Mouse (Mus musculus) lung, embryonic 15.5 days (tissue): ENCODE measurements around the gene Mpz. TPM values are rescaled to one million over a fixed set of nuclear protein-coding genes. Genes with fewer than 3 reads are reported as not detected.

Experiments used
- ATAC-seq: fragments of 200-750 bp; cut with Nextera tagmentation; 2 replicates; pipeline ENCODE4 v1.8.0; 2017; ENCODE audit warnings: moderate number of reproducible peaks, borderline replicate concordance; ENCODE audit not compliant: low FRiP score, low TSS enrichment; ENCODE audit errors: extremely low read depth
- H3K27ac ChIP-seq: fragments of 300-500 bp; sonication (generic); 2 replicates; pipeline ENCODE4 v1.5.1; 2015; ENCODE audit warnings: moderate library complexity, mild to moderate bottlenecking, inconsistent platforms
- H3K27me3 ChIP-seq: fragments of 300-500 bp; sonication (generic); 2 replicates; pipeline ENCODE4 v1.6.1; 2015; ENCODE audit warnings: inconsistent platforms
- H3K36me3 ChIP-seq: fragments of 300-500 bp; sonication (generic); 2 replicates; pipeline ENCODE4 v1.6.1; 2015; ENCODE audit warnings: inconsistent platforms
- H3K4me1 ChIP-seq: fragments of 300-500 bp; sonication (generic); 2 replicates; pipeline ENCODE4 v1.6.1; 2015; ENCODE audit warnings: inconsistent platforms
- H3K4me2 ChIP-seq: fragments of 300-500 bp; sonication (generic); 2 replicates; pipeline ENCODE4 v1.6.1; 2015; ENCODE audit warnings: inconsistent platforms, mild to moderate bottlenecking, moderate library complexity
- H3K4me3 ChIP-seq: fragments of 300-500 bp; sonication (generic); 2 replicates; pipeline ENCODE4 v1.5.1; 2015; ENCODE audit warnings: mild to moderate bottlenecking, inconsistent platforms
- H3K9ac ChIP-seq: fragments of 300-500 bp; sonication (generic); 2 replicates; pipeline ENCODE4 v1.6.1; 2015; ENCODE audit warnings: inconsistent platforms
- H3K9me3 ChIP-seq: fragments of 300-500 bp; sonication (generic); 2 replicates; pipeline ENCODE4 v1.6.1; 2016; ENCODE audit warnings: inconsistent platforms
- WGBS: fragments of 180-500 bp; shearing (Covaris S2); methylation state at CpG from one replicate; pipeline ENCODE4 v1.1.7; 2015; 5-methylcytosine and 5-hydroxymethylcytosine counted together
- polyA plus RNA-seq: library from polyadenylated mRNA; unstranded; fragments of >200 nt; fragmentation: Nextera tagmentation; extraction: Ambion mirVana; gene quantifications from 2 replicates; pipeline ENCODE4 v1.2.1, GENCODE M21; 2015

Gene Mpz
- 0.69 and 1.0 TPM in 2 replicates for polyA plus RNA-seq

GRCm38 (mm10) chr1:171149974-171150760 is at the start of gene Mpz, which contains the start of gene Sdhc:
Gene Mpz (plus strand): TSS chr1:171150711.
Gene Sdhc (minus strand): TSS chr1:171150603.
- H3K27me3 ChIP-seq = no peaks in the 10 kb centered on the region

GRCm38 (mm10) chr1:171101033-171101432 is 49.5 kb upstream of the Mpz start:
- ATAC-seq = no peak
- 50% methylated on average over 2 of the region's 2 CpGs for WGBS
- no peak overlapping the region for H3K9ac ChIP-seq
- H3K36me3 ChIP-seq = no peaks in the 10 kb centered on the region
- H3K9me3 ChIP-seq = no peaks in the 10 kb centered on the region
- peaks cover 15% of the 10 kb centered on the region for H3K4me1 ChIP-seq
- H3K4me3 ChIP-seq = 0 out of 2 replicates have a peak overlapping the region, but pooled peaks have one; percentile 80
- no peak overlapping the region for H3K4me2 ChIP-seq
- H3K27ac ChIP-seq = no peak overlapping the region
- H3K27me3 ChIP-seq = no peaks in the 10 kb centered on the region

More at GRCm38 (mm10) chr1:171149974-171150760, at the start of gene Mpz, which contains the start of gene Sdhc:
- Histone ChIP-seq H3K4me3 (peak within 1 kb of the TSS; percentile 69), H3K4me1 (peaks cover 16% of the 10 kb centered on the region), H3K27ac (peak within 1 kb of the TSS; percentile 65), H3K36me3 (peaks cover 6% of the 10 kb centered on the region; the same call in 1 of the 2 replicates), H3K4me2 (peak within 1 kb of the TSS; percentile 71), H3K9me3 (no peaks in the 10 kb centered on the region), H3K9ac (peak within 1 kb of the TSS; percentile 73)
- under 1% methylated on average over 34 of the region's 34 CpGs for WGBS
- ATAC-seq = peak; percentile 97

DNA sequence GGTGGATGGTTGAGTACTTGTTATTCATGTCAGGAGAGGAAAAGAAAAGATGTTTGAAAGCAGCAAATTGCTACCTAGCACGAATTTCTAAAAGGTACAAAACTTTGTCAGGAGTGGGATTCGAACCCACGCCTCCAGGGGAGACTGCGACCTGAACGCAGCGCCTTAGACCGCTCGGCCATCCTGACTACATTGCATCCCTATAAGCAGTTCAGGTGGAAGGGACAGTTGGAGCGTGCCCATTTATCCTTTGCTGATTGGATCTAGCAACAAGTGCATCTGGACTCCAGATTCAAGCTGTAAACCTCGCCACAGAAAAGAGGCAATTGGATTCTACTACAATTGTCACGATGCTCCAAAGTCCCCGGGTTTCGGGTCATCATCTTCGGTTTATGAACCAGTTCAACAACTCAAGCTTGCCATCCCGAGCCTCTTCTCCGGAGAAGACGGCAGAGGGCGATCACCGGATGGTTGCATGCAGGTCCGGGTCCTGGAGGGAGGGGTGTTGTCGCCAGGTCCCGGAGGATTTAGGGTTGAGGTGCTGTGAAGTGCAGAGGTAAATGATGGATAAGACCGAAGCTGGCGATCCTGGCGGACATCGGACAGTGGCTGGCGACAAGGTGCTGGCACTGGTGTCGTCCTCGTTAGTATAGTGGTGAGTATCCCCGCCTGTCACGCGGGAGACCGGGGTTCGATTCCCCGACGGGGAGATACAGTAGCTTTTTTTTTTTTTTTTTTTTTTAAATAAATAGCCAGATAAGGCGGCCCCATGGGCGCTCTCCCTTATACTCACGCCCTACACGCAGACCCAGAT is 48.6 kb upstream of the Mpz start:
- Histone ChIP-seq H3K4me2 (peak overlapping the region; percentile 73), H3K36me3 (no peaks in the 10 kb centered on the region), H3K9me3 (no peaks in the 10 kb centered on the region), H3K27me3 (no peaks in the 10 kb centered on the region), H3K4me3 (peak overlapping the region; percentile 80), H3K9ac (peak overlapping the region; percentile 48), H3K4me1 (peaks cover 11% of the 10 kb centered on the region; the same call in 1 of the 2 replicates), H3K27ac (peak overlapping the region; percentile 67; the same call in 1 of the 2 replicates)
- under 1% methylated on average over 40 of the region's 40 CpGs for WGBS
- ATAC-seq = peak; percentile 87

- ATAC-seq = peak; percentile 92
- Histone ChIP-seq H3K27me3 (no peaks in the 10 kb centered on the region), H3K4me2 (peak overlapping the region; percentile 73), H3K4me1 (peaks cover 11% of the 10 kb centered on the region; the same call in 1 of the 2 replicates), H3K27ac (peak overlapping the region; percentile 67; the same call in 1 of the 2 replicates), H3K4me3 (peak overlapping the region; percentile 80), H3K9ac (peak overlapping the region; percentile 48), H3K36me3 (no peaks in the 10 kb centered on the region), H3K9me3 (no peaks in the 10 kb centered on the region)
- WGBS = under 1% methylated on average over 35 of the region's 35 CpGs
These were observed 47.8 kb upstream of the Mpz start for GRCm38 (mm10) chr1:171102547-171103177.

DNA sequence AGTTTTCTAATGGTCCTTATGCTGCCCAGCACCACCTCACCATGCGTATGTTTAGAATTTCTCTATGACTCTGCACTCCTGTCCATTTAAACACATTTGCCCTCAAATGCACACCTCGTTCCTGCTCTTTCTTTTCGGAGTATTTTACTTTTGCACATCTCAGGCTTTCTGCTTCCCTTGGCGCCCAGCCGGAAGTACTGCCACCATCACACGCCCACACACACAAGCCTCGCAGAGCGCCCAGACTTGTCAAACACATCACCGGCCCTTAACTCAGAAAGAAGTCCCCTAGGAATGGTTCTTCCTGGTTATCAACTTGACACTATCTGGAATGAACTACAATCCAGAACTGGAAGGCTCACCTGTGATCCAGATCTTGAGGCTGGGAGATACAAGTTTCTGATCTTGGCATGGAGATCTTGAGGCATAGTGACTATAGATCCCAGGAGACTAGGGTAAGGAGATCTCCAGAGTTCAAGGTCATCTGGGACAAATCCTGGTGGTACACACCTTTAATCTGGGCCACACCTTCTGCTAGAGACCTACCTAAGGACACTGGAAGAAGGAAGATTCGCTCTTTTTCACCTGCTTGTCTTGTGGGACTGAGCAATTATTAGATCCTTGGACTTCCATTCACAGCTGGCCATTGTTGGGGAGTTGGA is 47.2 kb upstream of the Mpz start:
- H3K4me3 ChIP-seq = peak overlapping the region; percentile 80
- WGBS = 8% methylated on average over 10 of the region's 10 CpGs
- no peak; the same call in 1 of the 2 replicates for ATAC-seq
- no peaks in the 10 kb centered on the region for H3K27me3 ChIP-seq
- peaks cover 11% of the 10 kb centered on the region; the same call in 1 of the 2 replicates for H3K4me1 ChIP-seq
- no peaks in the 10 kb centered on the region for H3K36me3 ChIP-seq
- peak overlapping the region; percentile 16; the same call in 1 of the 2 replicates for H3K9ac ChIP-seq
- H3K9me3 ChIP-seq = no peaks in the 10 kb centered on the region
- H3K4me2 ChIP-seq = peak overlapping the region; percentile 73
- H3K27ac ChIP-seq = no peak overlapping the region

GRCm38 (mm10) chr1:171105226-171105625 is 45.3 kb upstream of the Mpz start:
- H3K27ac ChIP-seq = no peak overlapping the region
- H3K27me3 ChIP-seq = no peaks in the 10 kb centered on the region
- H3K36me3 ChIP-seq = no peaks in the 10 kb centered on the region
- no peak overlapping the region for H3K4me3 ChIP-seq
- H3K9ac ChIP-seq = no peak overlapping the region
- 74% methylated on average over 6 of the region's 6 CpGs for WGBS
- no peak overlapping the region for H3K4me2 ChIP-seq
- H3K4me1 ChIP-seq = peaks cover 12% of the 10 kb centered on the region
- no peak for ATAC-seq
- no peaks in the 10 kb centered on the region for H3K9me3 ChIP-seq

GRCm38 (mm10) chr1:171109620-171110019 is 40.9 kb upstream of the Mpz start:
- H3K27me3 ChIP-seq = no peaks in the 10 kb centered on the region
- no peak for ATAC-seq
- H3K27ac ChIP-seq = no peak overlapping the region
- no peaks in the 10 kb centered on the region for H3K9me3 ChIP-seq
- no peak overlapping the region for H3K4me2 ChIP-seq
- 40% methylated on average over 9 of the region's 9 CpGs for WGBS
- no peak overlapping the region for H3K9ac ChIP-seq
- peaks cover 12% of the 10 kb centered on the region for H3K4me1 ChIP-seq
- no peak overlapping the region for H3K4me3 ChIP-seq
- no peaks in the 10 kb centered on the region for H3K36me3 ChIP-seq

DNA sequence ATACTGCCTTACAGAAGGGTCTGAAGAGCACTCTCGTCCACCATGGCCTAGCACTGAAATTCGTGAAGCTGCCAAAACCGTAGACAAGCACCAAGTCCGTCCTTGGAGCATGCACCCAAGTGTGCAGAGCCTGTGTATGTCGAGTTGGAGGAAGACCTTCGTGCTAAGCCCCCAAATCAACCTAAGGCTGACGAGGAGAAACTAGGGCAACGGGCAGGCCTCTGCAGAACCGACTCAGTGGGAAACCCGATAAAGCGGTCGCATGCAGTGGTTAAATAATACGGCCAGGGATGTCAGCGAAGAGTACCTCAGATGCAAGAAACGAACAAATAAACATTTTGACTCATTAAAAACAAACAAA is 39.9 kb upstream of the Mpz start:
- Histone ChIP-seq H3K36me3 (no peaks in the 10 kb centered on the region), H3K27ac (peak overlapping the region; percentile 37; the same call in 1 of the 2 replicates), H3K9ac (peak overlapping the region; percentile 36), H3K4me1 (peaks cover 12% of the 10 kb centered on the region), H3K4me3 (peak overlapping the region; percentile 49), H3K27me3 (no peaks in the 10 kb centered on the region), H3K4me2 (peak overlapping the region; percentile 62), H3K9me3 (no peaks in the 10 kb centered on the region)
- WGBS = 9% methylated on average over 15 of the region's 15 CpGs
- no peak for ATAC-seq

GRCm38 (mm10) chr1:171111020-171111780 is 39.3 kb upstream of the Mpz start:
- Histone ChIP-seq H3K36me3 (no peaks in the 10 kb centered on the region), H3K9me3 (no peaks in the 10 kb centered on the region), H3K27me3 (no peaks in the 10 kb centered on the region), H3K9ac (peak overlapping the region; percentile 41), H3K4me3 (peak overlapping the region; percentile 49), H3K4me2 (peak overlapping the region; percentile 62), H3K27ac (peak overlapping the region; percentile 65), H3K4me1 (peaks cover 12% of the 10 kb centered on the region)
- ATAC-seq = peak; percentile 89
- under 1% methylated on average over 38 of the region's 38 CpGs for WGBS

DNA sequence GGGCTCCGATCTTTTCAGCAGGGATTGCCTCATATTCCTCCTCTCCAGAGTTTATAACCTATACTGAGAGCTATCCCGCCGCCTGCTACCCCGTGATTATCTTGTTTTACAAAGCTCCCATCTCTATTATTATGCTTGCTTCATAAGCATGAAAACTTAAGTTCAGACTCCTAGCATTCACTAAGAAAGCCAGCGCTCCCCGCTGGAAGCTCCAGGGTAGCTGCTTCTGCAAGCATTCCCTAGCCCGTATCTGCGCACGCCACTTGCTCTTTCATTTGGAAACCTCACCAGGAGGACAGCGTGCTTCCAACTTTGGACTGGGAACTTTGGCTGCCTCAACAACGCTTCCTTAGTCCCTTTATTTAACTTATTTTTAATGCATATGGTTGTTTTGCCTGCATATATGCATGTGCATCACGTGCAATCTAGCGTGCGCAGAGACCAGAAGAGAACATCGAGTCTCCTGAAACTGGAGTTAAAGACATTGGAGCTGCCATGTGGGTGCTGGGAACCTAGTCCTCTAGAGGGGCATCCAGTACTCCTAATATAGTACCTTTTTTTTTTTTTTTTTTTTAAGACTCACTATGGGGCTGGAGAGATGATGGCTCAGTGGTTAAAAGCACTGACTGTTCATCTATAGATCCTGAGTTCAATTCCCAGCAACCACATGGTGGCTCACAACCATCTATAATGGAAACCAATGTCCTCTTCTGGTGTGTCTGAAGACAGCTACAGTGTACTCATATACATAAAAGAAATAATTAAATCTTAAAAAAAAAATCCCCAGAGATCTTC is 38.5 kb upstream of the Mpz start:
- no peaks in the 10 kb centered on the region for H3K9me3 ChIP-seq
- WGBS = 3% methylated on average over 15 of the region's 15 CpGs
- H3K36me3 ChIP-seq = no peaks in the 10 kb centered on the region
- ATAC-seq = peak; percentile 4; the same call in 1 of the 2 replicates
- H3K4me2 ChIP-seq = peak overlapping the region; percentile 62
- H3K9ac ChIP-seq = peak overlapping the region; percentile 41
- H3K27ac ChIP-seq = peak overlapping the region; percentile 65
- H3K27me3 ChIP-seq = no peaks in the 10 kb centered on the region
- peak overlapping the region; percentile 49 for H3K4me3 ChIP-seq
- peaks cover 12% of the 10 kb centered on the region for H3K4me1 ChIP-seq
